In the genomic region with DNA sequence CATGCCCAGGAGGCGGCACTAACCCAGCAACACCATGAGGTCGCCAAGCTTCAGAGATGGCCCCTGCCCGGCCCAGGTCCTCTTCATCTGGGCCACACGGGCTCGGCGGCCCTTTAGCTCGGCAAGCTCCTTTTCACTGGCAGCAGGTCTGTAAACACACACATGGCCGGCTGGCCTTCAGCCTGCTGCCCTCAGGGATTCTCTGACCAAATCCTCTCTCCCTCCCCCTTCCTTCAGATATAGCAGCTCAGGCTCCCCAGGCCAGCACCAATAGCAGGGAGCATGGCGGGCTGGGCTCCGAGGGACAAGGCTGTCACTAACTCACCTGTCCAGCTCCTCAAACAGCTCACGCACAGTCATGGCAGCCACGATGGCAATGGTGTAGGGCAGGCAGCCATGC, we compare ENCODE assay signal across 22 mouse cellular contexts. TPM values are rescaled to one million over a fixed set of nuclear protein-coding genes. Genes with fewer than 3 reads are reported as not detected.
A peak's percentile ranks its signal among the peaks of the same experiment; 100 is the strongest.
DNase-seq lines count a peak whose midpoint lies in the region; ATAC-seq and TF ChIP-seq lines count a peak whose summit lies in the region.
"Had no signal": no experiment of that assay in that cellular context is flagged by ENCODE, and none has a peak within 500 bp of the region (broad histone marks: within the 10 kb centered on the region; RNA-seq: fewer than 3 reads in every experiment).

No protein-coding gene starts in this region.

- H3K4me2 ChIP-seq in midbrain, embryonic 11.5 days: no peak overlapping the region
- no peak overlapping the region for H3K4me2 ChIP-seq in midbrain, postnatal 0 days (ENCODE audit: low read depth, low read length, poor library complexity, severe bottlenecking)
- no peak overlapping the region for H3K4me2 ChIP-seq in forebrain, embryonic 13.5 days
- H3K4me2 ChIP-seq: forebrain, embryonic 12.5 days; heart, embryonic 15.5 days; limb, embryonic 13.5 days; liver, embryonic 15.5 days; midbrain, embryonic 12.5 days; neural tube, embryonic 13.5 days had no signal

- H3K9me3 ChIP-seq in midbrain, embryonic 11.5 days (ENCODE audit: control insufficient read depth, low read length): no peaks in the 10 kb centered on the region
- H3K9me3 ChIP-seq in midbrain, postnatal 0 days (ENCODE audit: low read length): no peaks in the 10 kb centered on the region
- no peaks in the 10 kb centered on the region for H3K9me3 ChIP-seq in forebrain, embryonic 13.5 days (replicated peaks)
- H3K9me3 ChIP-seq: forebrain, embryonic 12.5 days; heart, embryonic 15.5 days; limb, embryonic 13.5 days; liver, embryonic 15.5 days; midbrain, embryonic 12.5 days; neural tube, embryonic 13.5 days had no signal

- peaks cover 34% of the 10 kb centered on the region for H3K36me3 ChIP-seq in midbrain, embryonic 11.5 days (ENCODE audit: control insufficient read depth, insufficient read depth, low read length)
- peaks cover 90% of the 10 kb centered on the region for H3K36me3 ChIP-seq in midbrain, postnatal 0 days (ENCODE audit: insufficient read depth, low read length)
- peaks cover 98% of the 10 kb centered on the region for H3K36me3 ChIP-seq in forebrain, embryonic 13.5 days (ENCODE audit: poor library complexity, severe bottlenecking)

- peak; percentile 66 for ATAC-seq in cerebellum, adult (ENCODE audit: insufficient number of reproducible peaks, low FRiP score, low TSS enrichment)
- ATAC-seq in midbrain, embryonic 11.5 days (ENCODE audit: low FRiP score): no peak
- ATAC-seq in midbrain, postnatal 0 days (ENCODE audit: low FRiP score): no peak
- ATAC-seq in common myeloid progenitor, adult 5-6 weeks (replicated peaks; ENCODE audit: low read depth, poor library complexity, severe bottlenecking): 0 out of 2 replicates have a peak, but pooled peaks have one; percentile 4
- ATAC-seq in forebrain, embryonic 13.5 days: no peak
- ATAC-seq: hindbrain, postnatal 0 days had no signal

- 91% methylated on average over 12 of the region's 12 CpGs for WGBS in midbrain, embryonic 11.5 days
- 90% methylated on average over 12 of the region's 12 CpGs for WGBS in midbrain, postnatal 0 days
- 89% methylated on average over 12 of the region's 12 CpGs for WGBS in forebrain, embryonic 13.5 days

- no peaks in the 10 kb centered on the region for H3K4me1 ChIP-seq in midbrain, embryonic 11.5 days (ENCODE audit: control insufficient read depth, insufficient read depth, low read length)
- no peaks in the 10 kb centered on the region for H3K4me1 ChIP-seq in midbrain, postnatal 0 days (ENCODE audit: insufficient read depth, low read length)
- H3K4me1 ChIP-seq in forebrain, embryonic 13.5 days: peaks cover 3% of the 10 kb centered on the region; the same call in 1 of the 2 replicates
- H3K4me1 ChIP-seq: forebrain, embryonic 12.5 days; heart, embryonic 15.5 days; limb, embryonic 13.5 days; liver, embryonic 15.5 days; midbrain, embryonic 12.5 days; neural tube, embryonic 13.5 days had no signal

- H3K4me3 ChIP-seq in midbrain, embryonic 11.5 days (ENCODE audit: low read depth, low read length): no peak overlapping the region
- H3K4me3 ChIP-seq in midbrain, postnatal 0 days (ENCODE audit: low read depth, low read length): no peak overlapping the region
- no peak overlapping the region for H3K4me3 ChIP-seq in forebrain, embryonic 13.5 days
- H3K4me3 ChIP-seq: forebrain, embryonic 12.5 days; heart, embryonic 15.5 days; limb, embryonic 13.5 days; liver, embryonic 15.5 days; midbrain, embryonic 12.5 days; neural tube, embryonic 13.5 days had no signal

- TF ChIP-seq CTCF in midbrain, postnatal 0 days (IDR thresholded peaks at IDR 0.05): no peak

- DNase-seq in cerebellum, postnatal 4 days (ENCODE audit: low spot score in 2 of 2): no peak
- DNase-seq in midbrain, embryonic 11.5 days (ENCODE audit: low spot score, missing footprints): peak; percentile 28
- DNase-seq in midbrain, postnatal 0 days (ENCODE audit: low spot score): no peak
- DNase-seq in cerebellum, adult 8-10 months: peak; percentile 62
- DNase-seq in layer of hippocampus, postnatal 25 days (ENCODE audit: extremely low spot score in 1 of 2, low spot score in 1 of 2): no peak
- DNase-seq: adrenal gland, postnatal 36 days; gastrocnemius, postnatal 10 days; heart, adult 11 months; heart, postnatal 4 days; kidney, adult 18-20 months; kidney, postnatal 25 days; thymus, postnatal 4 days had no signal

- no peak overlapping the region for H3K9ac ChIP-seq in midbrain, embryonic 11.5 days (ENCODE audit: low read length)
- no peak overlapping the region for H3K9ac ChIP-seq in midbrain, postnatal 0 days (replicated peaks; ENCODE audit: low read length, poor library complexity, severe bottlenecking)
- no peak overlapping the region for H3K9ac ChIP-seq in forebrain, embryonic 13.5 days
- H3K9ac ChIP-seq: forebrain, embryonic 12.5 days; heart, embryonic 15.5 days; limb, embryonic 13.5 days; liver, embryonic 15.5 days; midbrain, embryonic 12.5 days; neural tube, embryonic 13.5 days had no signal

- no peaks in the 10 kb centered on the region for H3K27me3 ChIP-seq in midbrain, embryonic 11.5 days (ENCODE audit: control insufficient read depth, insufficient read depth, low read length)
- H3K27me3 ChIP-seq in midbrain, postnatal 0 days (ENCODE audit: insufficient read depth, low read length): no peaks in the 10 kb centered on the region
- H3K27me3 ChIP-seq in forebrain, embryonic 13.5 days: no peaks in the 10 kb centered on the region
- H3K27me3 ChIP-seq: forebrain, embryonic 12.5 days; heart, embryonic 15.5 days; limb, embryonic 13.5 days; liver, embryonic 15.5 days; midbrain, embryonic 12.5 days; neural tube, embryonic 13.5 days had no signal

- H3K27ac ChIP-seq in midbrain, embryonic 11.5 days (ENCODE audit: low read depth, low read length): no peak overlapping the region
- H3K27ac ChIP-seq in midbrain, postnatal 0 days (ENCODE audit: low read depth, low read length): no peak overlapping the region
- H3K27ac ChIP-seq in forebrain, embryonic 13.5 days: no peak overlapping the region
- H3K27ac ChIP-seq: forebrain, embryonic 12.5 days; heart, embryonic 15.5 days; hindbrain, postnatal 0 days; limb, embryonic 13.5 days; liver, embryonic 15.5 days; midbrain, embryonic 12.5 days; neural tube, embryonic 13.5 days had no signal

RNA-seq across cellular contexts. Expression of a gene that starts 15.3 kb away (rescaled TPM):
- polyA plus RNA-seq in midbrain, embryonic 11.5 days (2014; fragmentation: Nextera tagmentation; extraction: Ambion mirVana): 9.2 and 9.9 TPM in 2 replicates
- 17.8 and 32.9 TPM in 2 replicates for total RNA-seq in midbrain, postnatal 0 days (2014; rRNA removed)
- polyA plus RNA-seq in midbrain, postnatal 0 days (2015; fragmentation: Nextera tagmentation; extraction: Ambion mirVana): 10.9 TPM in 2 replicates
- total RNA-seq in common myeloid progenitor, adult 5-6 weeks (2017): 19.8 and 72.8 TPM in 2 replicates
- total RNA-seq in layer of hippocampus, postnatal 25 days (2021): 10 to 100 TPM; 11.9 to 14.8 TPM
- polyA plus RNA-seq in forebrain, embryonic 13.5 days (2015; fragmentation: Nextera tagmentation; extraction: Ambion mirVana): 10.2 and 12.3 TPM in 2 replicates

RNA-seq across cellular contexts. Expression of a gene that starts 22.7 kb away (rescaled TPM):
- 28.4 and 29.4 TPM in 2 replicates for polyA plus RNA-seq in midbrain, embryonic 11.5 days (2014; fragmentation: Nextera tagmentation; extraction: Ambion mirVana)
- 89.5 and 96.0 TPM in 2 replicates for total RNA-seq in midbrain, postnatal 0 days (2014; rRNA removed)
- polyA plus RNA-seq in midbrain, postnatal 0 days (2015; fragmentation: Nextera tagmentation; extraction: Ambion mirVana): 42.3 and 43.9 TPM in 2 replicates
- total RNA-seq in common myeloid progenitor, adult 5-6 weeks (2017): 32.7 and 32.8 TPM in 2 replicates
- total RNA-seq in layer of hippocampus, postnatal 25 days (2021): 100 to 1,000 TPM; 101 to 109 TPM
- 33.6 and 37.6 TPM in 2 replicates for polyA plus RNA-seq in forebrain, embryonic 13.5 days (2015; fragmentation: Nextera tagmentation; extraction: Ambion mirVana)

RNA-seq across cellular contexts. Expression of a gene that starts 28.6 kb away (rescaled TPM):
- 1,030 and 1,101 TPM in 2 replicates for polyA plus RNA-seq in midbrain, embryonic 11.5 days (2014; fragmentation: Nextera tagmentation; extraction: Ambion mirVana)
- 915 and 958 TPM in 2 replicates for total RNA-seq in midbrain, postnatal 0 days (2014; rRNA removed)
- polyA plus RNA-seq in midbrain, postnatal 0 days (2015; fragmentation: Nextera tagmentation; extraction: Ambion mirVana): 1,268 and 1,306 TPM in 2 replicates
- 252 and 273 TPM in 2 replicates for total RNA-seq in common myeloid progenitor, adult 5-6 weeks (2017)
- 100 to 1,000 TPM; 775 to 848 TPM for total RNA-seq in layer of hippocampus, postnatal 25 days (2021)
- polyA plus RNA-seq in forebrain, embryonic 13.5 days (2015; fragmentation: Nextera tagmentation; extraction: Ambion mirVana): 1,082 and 1,216 TPM in 2 replicates

RNA-seq across cellular contexts. Expression of a gene that starts 29.5 kb away (rescaled TPM):
- polyA plus RNA-seq in midbrain, embryonic 11.5 days (2014; fragmentation: Nextera tagmentation; extraction: Ambion mirVana): 0.12 and 0.29 TPM in 2 replicates
- not detected in 2 replicates for total RNA-seq in midbrain, postnatal 0 days (2014; rRNA removed)
- polyA plus RNA-seq in midbrain, postnatal 0 days (2015; fragmentation: Nextera tagmentation; extraction: Ambion mirVana): 0.67 and 0.83 TPM in 2 replicates
- total RNA-seq in common myeloid progenitor, adult 5-6 weeks (2017): 1.2 TPM in 1 of 2 replicates, not detected in the other
- under 1 TPM in 1 of 2 experiments, not detected in 1; 0.37 TPM for total RNA-seq in layer of hippocampus, postnatal 25 days (2021)
- polyA plus RNA-seq in forebrain, embryonic 13.5 days (2015; fragmentation: Nextera tagmentation; extraction: Ambion mirVana): 0.27 and 0.38 TPM in 2 replicates
- total RNA-seq: hindbrain, postnatal 0 days had no signal

RNA-seq across cellular contexts. Expression of a gene that starts 57.0 kb away (rescaled TPM):
- polyA plus RNA-seq in midbrain, embryonic 11.5 days (2014; fragmentation: Nextera tagmentation; extraction: Ambion mirVana): 45.6 and 53.2 TPM in 2 replicates
- total RNA-seq in midbrain, postnatal 0 days (2014; rRNA removed): 104 and 112 TPM in 2 replicates
- polyA plus RNA-seq in midbrain, postnatal 0 days (2015; fragmentation: Nextera tagmentation; extraction: Ambion mirVana): 84.8 and 86.5 TPM in 2 replicates
- total RNA-seq in common myeloid progenitor, adult 5-6 weeks (2017): 8.1 and 10.8 TPM in 2 replicates
- 10 to 100 TPM; 62.5 to 66.7 TPM for total RNA-seq in layer of hippocampus, postnatal 25 days (2021)
- polyA plus RNA-seq in forebrain, embryonic 13.5 days (2015; fragmentation: Nextera tagmentation; extraction: Ambion mirVana): 53.7 and 54.6 TPM in 2 replicates

Comparison
In these comparisons a context has a peak if more than half of its experiments do, and no peak if none do; other contexts are left out.
1. DNase-seq: peak in midbrain, embryonic 11.5 days (single experiment) and cerebellum, adult 8-10 months (single experiment); none in cerebellum, postnatal 4 days (0 of 2), midbrain, postnatal 0 days (single experiment) and layer of hippocampus, postnatal 25 days (0 of 2).
2. ATAC-seq: peak in cerebellum, adult (single experiment) and common myeloid progenitor, adult 5-6 weeks (single experiment); none in midbrain, embryonic 11.5 days (single experiment), midbrain, postnatal 0 days (single experiment) and forebrain, embryonic 13.5 days (single experiment).